Mouse (Mus musculus): ENCODE measurements around the gene Aifm3. TPM values are rescaled to one million over a fixed set of nuclear protein-coding genes. Genes with fewer than 3 reads are reported as not detected.
"Not testable (repeated sequence)": the region's sequence is repeated elsewhere in the genome, so short reads cannot be mapped to it uniquely, and the experiment has no call there.

Gene Aifm3
- total RNA-seq, 2 experiments from 2014 or later = 7.3 to 11.7 TPM

- peak in 1 of 2 experiments; percentile 48 for DNase-seq (ENCODE audit: low spot score in 2 of 2)
Observed at GRCm38 (mm10) chr16:17496499-17497305, 7.3 kb downstream of the Aifm3 start.

GRCm38 (mm10) chr16:17499249-17499883 is 10.0 kb downstream of the Aifm3 start:
- no peak for DNase-seq (ENCODE audit: low spot score in 2 of 2)

GRCm38 (mm10) chr16:17502681-17503080 is 13.3 kb downstream of the Aifm3 start:
- DNase-seq (ENCODE audit: low spot score in 2 of 2) = no peak

GRCm38 (mm10) chr16:17507018-17507552 is 17.7 kb downstream of the Aifm3 start:
- no peak for DNase-seq (ENCODE audit: low spot score in 2 of 2)

GRCm38 (mm10) chr16:17508031-17508430 is 18.6 kb downstream of the Aifm3 start:
- DNase-seq (ENCODE audit: low spot score in 2 of 2) = not testable (repeated sequence)

- peak; percentile 84 to 86 for DNase-seq (ENCODE audit: low spot score in 2 of 2)
Observed at GRCm38 (mm10) chr16:17508546-17509239, 19.3 kb downstream of the Aifm3 start, which contains the start of gene Lztr1. Gene Lztr1 (plus strand): TSS chr16:17508688.

GRCm38 (mm10) chr16:17509240-17509597 is 19.8 kb downstream of the Aifm3 start:
- no peak for DNase-seq (ENCODE audit: low spot score in 2 of 2)

GRCm38 (mm10) chr16:17510143-17510542 is 20.7 kb downstream of the Aifm3 start:
- no peak for DNase-seq (ENCODE audit: low spot score in 2 of 2)

GRCm38 (mm10) chr16:17510686-17511085 is 21.3 kb downstream of the Aifm3 start:
- no peak for DNase-seq (ENCODE audit: low spot score in 2 of 2)

- no peak for DNase-seq (ENCODE audit: low spot score in 2 of 2)
Observed at GRCm38 (mm10) chr16:17511431-17511830, 22.0 kb downstream of the Aifm3 start.

- DNase-seq (ENCODE audit: low spot score in 2 of 2) = no peak
Observed at GRCm38 (mm10) chr16:17518910-17519309, 29.5 kb downstream of the Aifm3 start.

GRCm38 (mm10) chr16:17524156-17524555 is 34.7 kb downstream of the Aifm3 start:
- no peak for DNase-seq (ENCODE audit: low spot score in 2 of 2)

GRCm38 (mm10) chr16:17525524-17525923 is 36.1 kb downstream of the Aifm3 start:
- no peak for DNase-seq (ENCODE audit: low spot score in 2 of 2)

GRCm38 (mm10) chr16:17526223-17526622 is 36.8 kb downstream of the Aifm3 start:
- no peak for DNase-seq (ENCODE audit: low spot score in 2 of 2)

GRCm38 (mm10) chr16:17527606-17528005 is 38.2 kb downstream of the Aifm3 start:
- no peak for DNase-seq (ENCODE audit: low spot score in 2 of 2)

- no peak for DNase-seq (ENCODE audit: low spot score in 2 of 2)
Observed at GRCm38 (mm10) chr16:17528276-17528675, 38.9 kb downstream of the Aifm3 start.

GRCm38 (mm10) chr16:17529981-17530586 is 40.7 kb downstream of the Aifm3 start:
- DNase-seq (ENCODE audit: low spot score in 2 of 2) = peak in 1 of 2 experiments; percentile 12

GRCm38 (mm10) chr16:17530640-17531288 is 41.4 kb downstream of the Aifm3 start, which contains the start of gene Thap7:
Gene Thap7 (minus strand): TSS chr16:17531136.
- peak; percentile 96 to 97 for DNase-seq (ENCODE audit: low spot score in 2 of 2)

GRCm38 (mm10) chr16:17532271-17532670 is 42.9 kb downstream of the Aifm3 start:
- no peak for DNase-seq (ENCODE audit: low spot score in 2 of 2)

GRCm38 (mm10) chr16:17532676-17533329 is 43.4 kb downstream of the Aifm3 start:
- no peak for DNase-seq (ENCODE audit: low spot score in 2 of 2)
